Mouse (Mus musculus): ENCODE data around the gene Acot3. TPM values are rescaled to one million over a fixed set of nuclear protein-coding genes. Genes with fewer than 3 reads are reported as not detected.
"Not testable (repeated sequence)": the region's sequence is repeated elsewhere in the genome, so short reads cannot be mapped to it uniquely, and the experiment has no call there.

Gene Acot3
- polyA plus RNA-seq (2014; fragmentation: Nextera tagmentation; extraction: Ambion mirVana): 0.88 and 1.2 TPM in 2 replicates

GRCm38 (mm10) chr12:84051937-84052474, at the start of gene Acot3:
Acot3 (plus strand) TSS chr12:84052144.
- no peak within 1 kb of the TSS for H3K27ac ChIP-seq (replicated peaks; ENCODE audit: low read depth, low read length)
- H3K4me3 ChIP-seq (replicated peaks; ENCODE audit: low read depth, low read length): no peak within 1 kb of the TSS
- H3K27me3 ChIP-seq (ENCODE audit: control insufficient read depth, insufficient read depth, low read length): peaks cover 4% of the 10 kb centered on the region
- no peak for DNase-seq
- peak within 1 kb of the TSS; percentile 62 for H3K4me2 ChIP-seq (ENCODE audit: low read length)
- no peaks in the 10 kb centered on the region for H3K36me3 ChIP-seq (ENCODE audit: control insufficient read depth, insufficient read depth, low read length)
- H3K9me3 ChIP-seq (ENCODE audit: control insufficient read depth, low read length): no peaks in the 10 kb centered on the region
- H3K4me1 ChIP-seq (ENCODE audit: control insufficient read depth, insufficient read depth, low read length): 0 out of 2 replicates have a peak, but pooled peaks cover 3% of the 10 kb centered on the region
- H3K9ac ChIP-seq (replicated peaks; ENCODE audit: low read length): 0 out of 2 replicates have a peak within 1 kb of the TSS, but pooled peaks have one; percentile 47
- no peak for ATAC-seq (ENCODE audit: low FRiP score, low TSS enrichment)
- 72% methylated on average over 5 of the region's 5 CpGs for WGBS

- Histone ChIP-seq H3K4me2 (ENCODE audit: low read length) (no peak overlapping the region), H3K27ac (replicated peaks; ENCODE audit: low read depth, low read length) (no peak overlapping the region), H3K27me3 (ENCODE audit: control insufficient read depth, insufficient read depth, low read length) (no peaks in the 10 kb centered on the region), H3K9ac (replicated peaks; ENCODE audit: low read length) (no peak overlapping the region), H3K4me3 (replicated peaks; ENCODE audit: low read depth, low read length) (no peak overlapping the region), H3K9me3 (ENCODE audit: control insufficient read depth, low read length) (no peaks in the 10 kb centered on the region), H3K4me1 (ENCODE audit: control insufficient read depth, insufficient read depth, low read length) (no peaks in the 10 kb centered on the region), H3K36me3 (ENCODE audit: control insufficient read depth, insufficient read depth, low read length) (no peaks in the 10 kb centered on the region)
- WGBS: 95% methylated on average over 1 of the region's 1 CpGs
- DNase-seq (no peak), ATAC-seq (ENCODE audit: low FRiP score, low TSS enrichment) (no peak)
Observed at GRCm38 (mm10) chr12:84003866-84004265, 48.1 kb upstream of the Acot3 start.

- Histone ChIP-seq H3K27ac (replicated peaks; ENCODE audit: low read depth, low read length) (peak overlapping the region; percentile 67), H3K4me1 (ENCODE audit: control insufficient read depth, insufficient read depth, low read length) (peaks cover 17% of the 10 kb centered on the region), H3K27me3 (ENCODE audit: control insufficient read depth, insufficient read depth, low read length) (no peaks in the 10 kb centered on the region), H3K9me3 (ENCODE audit: control insufficient read depth, low read length) (no peaks in the 10 kb centered on the region), H3K4me2 (ENCODE audit: low read length) (0 out of 2 replicates have a peak overlapping the region, but pooled peaks have one; percentile 56), H3K4me3 (replicated peaks; ENCODE audit: low read depth, low read length) (no peak overlapping the region), H3K36me3 (ENCODE audit: control insufficient read depth, insufficient read depth, low read length) (no peaks in the 10 kb centered on the region), H3K9ac (replicated peaks; ENCODE audit: low read length) (no peak overlapping the region)
- WGBS: 90% methylated on average over 12 of the region's 12 CpGs
- DNase-seq (no peak), ATAC-seq (ENCODE audit: low FRiP score, low TSS enrichment) (no peak)
Observed at GRCm38 (mm10) chr12:84008251-84008650, 43.7 kb upstream of the Acot3 start.

- no peak for ATAC-seq (ENCODE audit: low FRiP score, low TSS enrichment)
Observed at GRCm38 (mm10) chr12:84008729-84009128, 43.2 kb upstream of the Acot3 start.

GRCm38 (mm10) chr12:84009171-84009965, 42.6 kb upstream of the Acot3 start, which contains the start of gene Acot1:
Acot1 (plus strand) TSS chr12:84009490.
- peak within 1 kb of the TSS; percentile 43 for H3K4me3 ChIP-seq (replicated peaks; ENCODE audit: low read depth, low read length)
- ATAC-seq (ENCODE audit: low FRiP score, low TSS enrichment): peak; percentile 90
- H3K27me3 ChIP-seq (ENCODE audit: control insufficient read depth, insufficient read depth, low read length); H3K9me3 ChIP-seq (ENCODE audit: control insufficient read depth, low read length); H3K36me3 ChIP-seq (ENCODE audit: control insufficient read depth, insufficient read depth, low read length): not testable (repeated sequence)
- H3K4me1 ChIP-seq (ENCODE audit: control insufficient read depth, insufficient read depth, low read length): peaks cover 17% of the 10 kb centered on the region
- H3K9ac ChIP-seq (replicated peaks; ENCODE audit: low read length): peak within 1 kb of the TSS; percentile 46; the same call in 1 of the 2 replicates
- peak within 1 kb of the TSS; percentile 56 for H3K4me2 ChIP-seq (ENCODE audit: low read length)
- H3K27ac ChIP-seq (replicated peaks; ENCODE audit: low read depth, low read length): peak within 1 kb of the TSS; percentile 67
- under 1% methylated on average over 53 of the region's 70 CpGs for WGBS
- peak; percentile 82 for DNase-seq

More at GRCm38 (mm10) chr12:84008729-84009128, 43.2 kb upstream of the Acot3 start:
- WGBS: 41% methylated on average over 8 of the region's 8 CpGs
- no peak for DNase-seq
- no peaks in the 10 kb centered on the region for H3K36me3 ChIP-seq (ENCODE audit: control insufficient read depth, insufficient read depth, low read length)
- no peaks in the 10 kb centered on the region for H3K9me3 ChIP-seq (ENCODE audit: control insufficient read depth, low read length)
- 0 out of 2 replicates have a peak overlapping the region, but pooled peaks have one; percentile 46 for H3K9ac ChIP-seq (replicated peaks; ENCODE audit: low read length)
- peaks cover 17% of the 10 kb centered on the region for H3K4me1 ChIP-seq (ENCODE audit: control insufficient read depth, insufficient read depth, low read length)
- H3K27me3 ChIP-seq (ENCODE audit: control insufficient read depth, insufficient read depth, low read length): no peaks in the 10 kb centered on the region
- peak overlapping the region; percentile 43 for H3K4me3 ChIP-seq (replicated peaks; ENCODE audit: low read depth, low read length)
- peak overlapping the region; percentile 56 for H3K4me2 ChIP-seq (ENCODE audit: low read length)
- peak overlapping the region; percentile 67 for H3K27ac ChIP-seq (replicated peaks; ENCODE audit: low read depth, low read length)

GRCm38 (mm10) chr12:84010201-84010600, 41.7 kb upstream of the Acot3 start:
- DNase-seq: no peak
- peak overlapping the region; percentile 53; the same call in 1 of the 2 replicates for H3K27ac ChIP-seq (replicated peaks; ENCODE audit: low read depth, low read length)
- 66% methylated on average over 3 of the region's 3 CpGs for WGBS
- peaks cover 17% of the 10 kb centered on the region for H3K4me1 ChIP-seq (ENCODE audit: control insufficient read depth, insufficient read depth, low read length)
- no peak for ATAC-seq (ENCODE audit: low FRiP score, low TSS enrichment)
- no peaks in the 10 kb centered on the region for H3K9me3 ChIP-seq (ENCODE audit: control insufficient read depth, low read length)
- H3K4me2 ChIP-seq (ENCODE audit: low read length): peak overlapping the region; percentile 56
- H3K9ac ChIP-seq (replicated peaks; ENCODE audit: low read length): no peak overlapping the region
- no peaks in the 10 kb centered on the region for H3K27me3 ChIP-seq (ENCODE audit: control insufficient read depth, insufficient read depth, low read length)
- peak overlapping the region; percentile 43 for H3K4me3 ChIP-seq (replicated peaks; ENCODE audit: low read depth, low read length)
- H3K36me3 ChIP-seq (ENCODE audit: control insufficient read depth, insufficient read depth, low read length): no peaks in the 10 kb centered on the region; the same call in 1 of the 2 replicates

GRCm38 (mm10) chr12:84011251-84012040, 40.5 kb upstream of the Acot3 start:
- Histone ChIP-seq H3K9me3 (ENCODE audit: control insufficient read depth, low read length) (no peaks in the 10 kb centered on the region), H3K36me3 (ENCODE audit: control insufficient read depth, insufficient read depth, low read length) (peaks cover 4% of the 10 kb centered on the region; the same call in 1 of the 2 replicates), H3K9ac (replicated peaks; ENCODE audit: low read length) (peak overlapping the region; percentile 34; the same call in 1 of the 2 replicates), H3K4me1 (ENCODE audit: control insufficient read depth, insufficient read depth, low read length) (peaks cover 17% of the 10 kb centered on the region), H3K4me3 (replicated peaks; ENCODE audit: low read depth, low read length) (0 out of 2 replicates have a peak overlapping the region, but pooled peaks have one; percentile 8), H3K27me3 (ENCODE audit: control insufficient read depth, insufficient read depth, low read length) (no peaks in the 10 kb centered on the region), H3K27ac (replicated peaks; ENCODE audit: low read depth, low read length) (peak overlapping the region; percentile 62), H3K4me2 (ENCODE audit: low read length) (peak overlapping the region; percentile 56)
- 12% methylated on average over 12 of the region's 12 CpGs for whole genome bisulfite sequencing
- DNase-seq (peak; percentile 91), ATAC-seq (ENCODE audit: low FRiP score, low TSS enrichment) (peak; percentile 67; the same call in 1 of the 2 replicates)

GRCm38 (mm10) chr12:84013130-84013529, 38.8 kb upstream of the Acot3 start:
- peak overlapping the region; percentile 56; the same call in 1 of the 2 replicates for H3K4me2 ChIP-seq (ENCODE audit: low read length)
- DNase-seq (peak; percentile 39), ATAC-seq (ENCODE audit: low FRiP score, low TSS enrichment) (no peak)
- peaks cover 4% of the 10 kb centered on the region; the same call in 1 of the 2 replicates for H3K36me3 ChIP-seq (ENCODE audit: control insufficient read depth, insufficient read depth, low read length)
- H3K9me3 ChIP-seq (ENCODE audit: control insufficient read depth, low read length): no peaks in the 10 kb centered on the region
- WGBS: 54% methylated on average over 6 of the region's 6 CpGs
- no peaks in the 10 kb centered on the region for H3K27me3 ChIP-seq (ENCODE audit: control insufficient read depth, insufficient read depth, low read length)
- peak overlapping the region; percentile 46; the same call in 1 of the 2 replicates for H3K27ac ChIP-seq (replicated peaks; ENCODE audit: low read depth, low read length)
- no peak overlapping the region for H3K9ac ChIP-seq (replicated peaks; ENCODE audit: low read length)
- no peak overlapping the region for H3K4me3 ChIP-seq (replicated peaks; ENCODE audit: low read depth, low read length)
- H3K4me1 ChIP-seq (ENCODE audit: control insufficient read depth, insufficient read depth, low read length): peaks cover 17% of the 10 kb centered on the region
